21 mouse cellular contexts compared by ENCODE assay signal in the genomic region with DNA sequence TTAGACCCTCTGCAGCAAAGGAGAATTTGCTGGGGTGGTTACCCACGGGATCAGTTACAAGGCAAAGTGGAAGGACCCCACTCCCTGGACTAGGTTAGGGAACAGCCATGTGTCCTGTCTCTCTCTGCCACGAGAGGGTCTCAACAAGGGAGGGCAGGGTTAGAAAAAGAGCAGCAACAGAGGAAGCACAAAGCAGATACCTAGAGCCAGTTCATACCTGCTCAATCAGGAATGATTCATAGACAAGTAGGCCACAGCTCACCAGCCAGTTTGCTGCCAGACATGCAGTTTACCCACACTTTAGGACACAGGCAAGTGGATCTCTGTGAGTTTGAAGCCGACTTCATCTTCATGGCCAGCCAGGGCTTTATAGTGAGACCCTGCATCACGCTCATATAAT. TPM values are rescaled to one million over a fixed set of nuclear protein-coding genes. Genes with fewer than 3 reads are reported as not detected.
A peak's percentile ranks its signal among the peaks of the same experiment; 100 is the strongest.
DNase-seq lines count a peak whose midpoint lies in the region; ATAC-seq lines count a peak whose summit lies in the region.
"Had no signal": no experiment of that assay in that cellular context is flagged by ENCODE, and none has a peak within 500 bp of the region (broad histone marks: within the 10 kb centered on the region; RNA-seq: fewer than 3 reads in every experiment).

No protein-coding gene starts in this region.

- no peak for ATAC-seq in hindbrain, embryonic 12.5 days (ENCODE audit: low FRiP score)

- peaks cover 16% of the 10 kb centered on the region for H3K36me3 ChIP-seq in hindbrain, embryonic 10.5 days
- H3K36me3 ChIP-seq in hindbrain, embryonic 12.5 days: peaks cover under 1% of the 10 kb centered on the region; the same call in 1 of the 2 replicates
- H3K36me3 ChIP-seq in embryonic facial prominence, embryonic 10.5 days (replicated peaks): peaks cover 22% of the 10 kb centered on the region
- H3K36me3 ChIP-seq: forebrain, embryonic 15.5 days; heart, embryonic 13.5 days; intestine, embryonic 15.5 days had no signal

- H3K27me3 ChIP-seq in hindbrain, embryonic 10.5 days (ENCODE audit: insufficient read depth, poor library complexity, severe bottlenecking): no peaks in the 10 kb centered on the region
- H3K27me3 ChIP-seq in hindbrain, embryonic 12.5 days: no peaks in the 10 kb centered on the region
- no peaks in the 10 kb centered on the region for H3K27me3 ChIP-seq in embryonic facial prominence, embryonic 10.5 days (replicated peaks; ENCODE audit: low read depth, poor library complexity, severe bottlenecking)
- H3K27me3 ChIP-seq: embryonic facial prominence, embryonic 13.5 days; forebrain, embryonic 15.5 days; hindbrain, embryonic 13.5 days; intestine, embryonic 15.5 days had no signal

- H3K4me3 ChIP-seq in hindbrain, embryonic 10.5 days: no peak overlapping the region
- no peak overlapping the region for H3K4me3 ChIP-seq in hindbrain, embryonic 12.5 days
- H3K4me3 ChIP-seq in embryonic facial prominence, embryonic 10.5 days: no peak overlapping the region

- 81% methylated on average over 4 of the region's 4 CpGs for WGBS in hindbrain, embryonic 10.5 days
- WGBS in hindbrain, embryonic 12.5 days: 81% methylated on average over 4 of the region's 4 CpGs
- WGBS in embryonic facial prominence, embryonic 10.5 days: 81% methylated on average over 4 of the region's 4 CpGs

- H3K9ac ChIP-seq in hindbrain, embryonic 12.5 days: no peak overlapping the region

- DNase-seq in hindbrain, embryonic 10.5 days (ENCODE audit: low spot score): no peak
- DNase-seq in 3T3-L1 (ENCODE audit: low read depth, low spot score) (peak; percentile 7), ES-CJ7 (ENCODE audit: low read depth, low spot score) (peak; percentile 86)
- no peak for DNase-seq in embryonic facial prominence, embryonic 10.5 days (ENCODE audit: low spot score)
- DNase-seq in frontal cortex, postnatal 14 days (ENCODE audit: low spot score in 2 of 2): no peak
- DNase-seq in ovary, adult 18-20 months (ENCODE audit: low spot score): no peak
- DNase-seq in urinary bladder, postnatal 4 days (ENCODE audit: low spot score in 2 of 2): no peak
- DNase-seq: adrenal gland, adult 2 months; adrenal gland, postnatal 25 days; B cell, adult 2 months; cerebellum, adult 2 months; cerebellum, postnatal 25 days; gastrocnemius, postnatal 14 days; heart, adult 2 months; heart, postnatal 36 days had no signal

- H3K4me2 ChIP-seq in hindbrain, embryonic 12.5 days (replicated peaks): no peak overlapping the region

- H3K4me1 ChIP-seq in hindbrain, embryonic 10.5 days (replicated peaks): peaks cover 28% of the 10 kb centered on the region
- H3K4me1 ChIP-seq in hindbrain, embryonic 12.5 days: peaks cover 25% of the 10 kb centered on the region
- H3K4me1 ChIP-seq in embryonic facial prominence, embryonic 10.5 days: peaks cover 36% of the 10 kb centered on the region

- H3K9me3 ChIP-seq in hindbrain, embryonic 10.5 days: no peaks in the 10 kb centered on the region; the same call in 1 of the 2 replicates
- no peaks in the 10 kb centered on the region for H3K9me3 ChIP-seq in hindbrain, embryonic 12.5 days (replicated peaks)
- no peaks in the 10 kb centered on the region for H3K9me3 ChIP-seq in embryonic facial prominence, embryonic 10.5 days
- H3K9me3 ChIP-seq: embryonic facial prominence, embryonic 13.5 days; forebrain, embryonic 15.5 days; heart, embryonic 13.5 days; hindbrain, embryonic 13.5 days; intestine, embryonic 15.5 days had no signal

- H3K27ac ChIP-seq in hindbrain, embryonic 10.5 days: 0 out of 2 replicates have a peak overlapping the region, but pooled peaks have one; percentile 45
- H3K27ac ChIP-seq in hindbrain, embryonic 12.5 days: no peak overlapping the region
- peak overlapping the region; percentile 1; the same call in 1 of the 2 replicates for H3K27ac ChIP-seq in embryonic facial prominence, embryonic 10.5 days (replicated peaks)

RNA-seq across cellular contexts. Expression of a gene that starts 1.0 kb away (rescaled TPM):
- 232 and 299 TPM in 2 replicates for polyA plus RNA-seq in hindbrain, embryonic 10.5 days (2016; fragmentation: Nextera tagmentation; extraction: Ambion mirVana)
- 174 and 178 TPM in 2 replicates for polyA plus RNA-seq in hindbrain, embryonic 12.5 days (2016; fragmentation: Nextera tagmentation; extraction: Ambion mirVana)
- 285 and 291 TPM in 2 replicates for polyA plus RNA-seq in embryonic facial prominence, embryonic 10.5 days (2016; fragmentation: Nextera tagmentation; extraction: Ambion mirVana)

Comparison
In these comparisons a context has a peak if more than half of its experiments do, and no peak if none do; other contexts are left out.
1. DNase-seq: peak in 3T3-L1 (single experiment) and ES-CJ7 (single experiment); none in hindbrain, embryonic 10.5 days (single experiment), embryonic facial prominence, embryonic 10.5 days (single experiment), frontal cortex, postnatal 14 days (0 of 2), ovary, adult 18-20 months (single experiment) and urinary bladder, postnatal 4 days (0 of 2).